Mouse (Mus musculus): ENCODE measurements around the gene Bicc1.

GRCm38 (mm10) chr10:71153138-71153537 is 6.4 kb downstream of the Bicc1 start:
- TF ChIP-seq CTCF (IDR thresholded peaks at IDR 0.05; ENCODE audit: low read depth, low read length), result no peak
- TF ChIP-seq POLR2A (IDR thresholded peaks at IDR 0.05; ENCODE audit: extremely low read depth, insufficient read depth, low read length), result no peak
